In genomic region chr6:21213865-21214672, GRCm38 (mm10) we compare ENCODE assay signal across 8 mouse cellular contexts. TPM values are rescaled to one million over a fixed set of nuclear protein-coding genes. Genes with fewer than 3 reads are reported as not detected.
DNase-seq lines count a peak whose midpoint lies in the region; ATAC-seq and TF ChIP-seq lines count a peak whose summit lies in the region.

No protein-coding gene starts in this region.

- H3K4me2 ChIP-seq in limb, embryonic 11.5 days (ENCODE audit: low read depth, severe bottlenecking): peak overlapping the region; percentile 90
- peak overlapping the region; percentile 94 for H3K4me2 ChIP-seq in neural tube, embryonic 11.5 days (ENCODE audit: low read depth)

- H3K9me3 ChIP-seq in megakaryocyte, embryonic 14.5 days: peaks cover 17% of the 10 kb centered on the region
- H3K9me3 ChIP-seq in limb, embryonic 11.5 days (ENCODE audit: control insufficient read depth, low read length): no peaks in the 10 kb centered on the region
- no peaks in the 10 kb centered on the region for H3K9me3 ChIP-seq in neural tube, embryonic 11.5 days (ENCODE audit: control insufficient read depth, low read length)

- DNase-seq in cerebellum, postnatal 36 days: peak; percentile 83 to 91
- DNase-seq in frontal cortex, postnatal 36 days (ENCODE audit: low spot score in 2 of 2): peak; percentile 74 to 89
- DNase-seq in kidney, adult 2 months: peak; percentile 40
- DNase-seq in limb, embryonic 11.5 days (ENCODE audit: low spot score): peak; percentile 78
- DNase-seq in neural tube, embryonic 11.5 days (ENCODE audit: low spot score): peak; percentile 86
- DNase-seq in spleen, adult 12 weeks (ENCODE audit: low spot score): no peak

- TF ChIP-seq CTCF in kidney, adult 2 months (conservative IDR thresholded peaks at IDR 0.05; ENCODE audit: insufficient read depth, insufficient read length, low read depth, low read length): peak; percentile 36

- H3K27me3 ChIP-seq in megakaryocyte, embryonic 14.5 days (replicated peaks): peaks cover 35% of the 10 kb centered on the region
- peaks cover 6% of the 10 kb centered on the region for H3K27me3 ChIP-seq in kidney, adult 2 months (replicated peaks; ENCODE audit: control insufficient read depth, insufficient read depth, low read length)
- peaks cover 4% of the 10 kb centered on the region; the same call in 1 of the 2 replicates for H3K27me3 ChIP-seq in limb, embryonic 11.5 days (ENCODE audit: control insufficient read depth, insufficient read depth, low read length)
- peaks cover 5% of the 10 kb centered on the region; the same call in 1 of the 2 replicates for H3K27me3 ChIP-seq in neural tube, embryonic 11.5 days (ENCODE audit: control insufficient read depth, insufficient read depth, low read length)

- WGBS in kidney, adult 2 months: under 1% methylated on average over 29 of the region's 29 CpGs
- WGBS in limb, embryonic 11.5 days: 1% methylated on average over 29 of the region's 29 CpGs
- 2% methylated on average over 29 of the region's 29 CpGs for WGBS in neural tube, embryonic 11.5 days

- peak overlapping the region; percentile 86 for H3K4me3 ChIP-seq in megakaryocyte, embryonic 14.5 days (replicated peaks)
- H3K4me3 ChIP-seq in kidney, adult 2 months (ENCODE audit: insufficient read depth, low read depth, low read length): peak overlapping the region; percentile 53
- peak overlapping the region; percentile 57 for H3K4me3 ChIP-seq in limb, embryonic 11.5 days (ENCODE audit: low read depth, low read length)
- peak overlapping the region; percentile 75 for H3K4me3 ChIP-seq in neural tube, embryonic 11.5 days (ENCODE audit: low read depth, low read length)

- no peak for TF ChIP-seq POLR2A in kidney, adult 2 months (IDR thresholded peaks at IDR 0.05; ENCODE audit: low read depth, low read length)

- H3K36me3 ChIP-seq in megakaryocyte, embryonic 14.5 days (replicated peaks; ENCODE audit: low read length): no peaks in the 10 kb centered on the region
- H3K36me3 ChIP-seq in kidney, adult 2 months (ENCODE audit: control insufficient read depth, insufficient read depth, low read length): no peaks in the 10 kb centered on the region
- H3K36me3 ChIP-seq in limb, embryonic 11.5 days (ENCODE audit: control insufficient read depth, insufficient read depth, low read length): no peaks in the 10 kb centered on the region
- no peaks in the 10 kb centered on the region for H3K36me3 ChIP-seq in neural tube, embryonic 11.5 days (ENCODE audit: control insufficient read depth, insufficient read depth, low read length)

- ATAC-seq in megakaryocyte, adult 5-6 weeks (ENCODE audit: poor library complexity, severe bottlenecking): no peak
- ATAC-seq in limb, embryonic 11.5 days (ENCODE audit: insufficient number of reproducible peaks, low FRiP score, low TSS enrichment, low read depth): peak; percentile 19; the same call in 1 of the 2 replicates
- peak; percentile 36 for ATAC-seq in neural tube, embryonic 11.5 days (ENCODE audit: insufficient read depth, low FRiP score, low TSS enrichment)

- peak overlapping the region; percentile 69 for H3K9ac ChIP-seq in limb, embryonic 11.5 days (ENCODE audit: low read length)
- H3K9ac ChIP-seq in neural tube, embryonic 11.5 days (ENCODE audit: low read length): peak overlapping the region; percentile 72

- peaks cover 19% of the 10 kb centered on the region for H3K4me1 ChIP-seq in megakaryocyte, embryonic 14.5 days
- H3K4me1 ChIP-seq in kidney, adult 2 months (ENCODE audit: control insufficient read depth, insufficient read depth, low read length): no peaks in the 10 kb centered on the region
- no peaks in the 10 kb centered on the region for H3K4me1 ChIP-seq in limb, embryonic 11.5 days (ENCODE audit: control insufficient read depth, insufficient read depth, low read length)
- H3K4me1 ChIP-seq in neural tube, embryonic 11.5 days (ENCODE audit: control insufficient read depth, insufficient read depth, low read length): no peaks in the 10 kb centered on the region

- no peak overlapping the region for H3K27ac ChIP-seq in kidney, adult 2 months (ENCODE audit: insufficient read depth, low read depth, low read length)
- no peak overlapping the region for H3K27ac ChIP-seq in limb, embryonic 11.5 days (replicated peaks; ENCODE audit: low read depth, low read length)
- no peak overlapping the region for H3K27ac ChIP-seq in neural tube, embryonic 11.5 days (ENCODE audit: low read depth, low read length)

RNA-seq across cellular contexts. Expression of gene Kcnd2, which starts 1.2 kb away (rescaled TPM):
- polyA plus RNA-seq in megakaryocyte, embryonic 14.5 days (2012; ENCODE audit: insufficient read depth, low replicate concordance): not detected in 2 replicates
- total RNA-seq in megakaryocyte, adult 5-6 weeks (2015): not detected in 2 replicates
- total RNA-seq in megakaryocyte, adult 5-6 weeks (2017): not detected in 2 replicates
- polyA plus RNA-seq in kidney, adult 2 months (2012; rRNA removed): 0.10 and 0.13 TPM in 2 replicates
- 1.4 and 1.5 TPM in 2 replicates for polyA plus RNA-seq in limb, embryonic 11.5 days (2014; fragmentation: Nextera tagmentation; extraction: Ambion mirVana)
- 2.0 and 2.2 TPM in 2 replicates for polyA plus RNA-seq in neural tube, embryonic 11.5 days (2014; fragmentation: Nextera tagmentation; extraction: Ambion mirVana)
